Mouse (Mus musculus) midbrain, embryonic 15.5 days (tissue): Measurements from ENCODE around the gene Il1a. TPM values are rescaled to one million over a fixed set of nuclear protein-coding genes. Genes with fewer than 3 reads are reported as not detected.

Experiments
- ATAC-seq: fragments of 200-750 bp; cut with Nextera tagmentation; replicated peaks from 2 replicates; pipeline ENCODE4 v1.8.0; 2017; ENCODE audit warnings: moderate TSS enrichment
- H3K27ac ChIP-seq: fragments of 300-500 bp; sonication (generic); 2 replicates; pipeline ENCODE4 v1.5.1; 2015; ENCODE audit warnings: mild to moderate bottlenecking, inconsistent platforms
- H3K27me3 ChIP-seq: fragments of 300-500 bp; sonication (generic); replicated peaks from 2 replicates; pipeline ENCODE4 v1.6.1; 2015; ENCODE audit warnings: inconsistent platforms
- H3K36me3 ChIP-seq: fragments of 300-500 bp; sonication (generic); replicated peaks from 2 replicates; pipeline ENCODE4 v1.6.1; 2015; ENCODE audit warnings: inconsistent platforms
- H3K4me1 ChIP-seq: fragments of 300-500 bp; sonication (generic); 2 replicates; pipeline ENCODE4 v1.6.1; 2015; ENCODE audit warnings: inconsistent platforms
- H3K4me2 ChIP-seq: fragments of 300-500 bp; sonication (generic); 2 replicates; pipeline ENCODE4 v1.6.1; 2015; ENCODE audit warnings: inconsistent platforms, mild to moderate bottlenecking, moderate library complexity
- H3K4me3 ChIP-seq: fragments of 300-500 bp; sonication (generic); 2 replicates; pipeline ENCODE4 v1.5.1; 2015; ENCODE audit warnings: mild to moderate bottlenecking, inconsistent platforms
- H3K9ac ChIP-seq: fragments of 300-500 bp; sonication (generic); 2 replicates; pipeline ENCODE4 v1.6.1; 2015; ENCODE audit warnings: mild to moderate bottlenecking, inconsistent platforms
- H3K9me3 ChIP-seq: fragments of 300-500 bp; sonication (generic); 2 replicates; pipeline ENCODE4 v1.6.1; 2016; ENCODE audit warnings: inconsistent platforms
- WGBS: fragments of 180-500 bp; shearing (Covaris S2); methylation state at CpG from one replicate; pipeline ENCODE4 v1.1.7; 2015; ENCODE audit warnings: mixed read lengths; 5-methylcytosine and 5-hydroxymethylcytosine counted together
- polyA plus RNA-seq: library from polyadenylated mRNA; unstranded; fragments of >200 nt; fragmentation: Nextera tagmentation; extraction: Ambion mirVana; gene quantifications from 2 replicates; pipeline ENCODE4 v1.2.1, GENCODE M21; 2015

Il1a gene
- polyA plus RNA-seq, result 0.13 and 0.29 TPM in 2 replicates

DNA sequence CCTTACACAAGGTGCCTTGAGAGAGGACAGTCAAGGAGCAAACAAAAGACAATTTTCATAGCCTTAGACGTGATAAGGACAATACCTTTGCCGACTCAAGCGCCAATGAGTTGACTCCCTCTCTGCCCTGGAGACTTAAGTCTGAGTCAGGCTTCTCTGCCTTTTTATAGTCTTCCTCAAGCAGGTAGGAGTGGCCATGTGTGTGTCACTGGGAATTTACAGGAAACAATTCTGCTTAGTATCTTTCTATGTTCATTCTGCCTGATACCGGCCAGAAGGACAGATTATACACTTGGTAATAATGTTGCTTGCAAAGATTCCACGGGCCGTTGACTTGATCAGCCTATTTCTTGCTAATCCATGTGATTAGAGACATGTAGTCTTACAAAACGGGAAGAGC is at the start of gene Il1a:
Il1a (minus strand) TSS at position 137 of the 400 bp plus-strand sequence.
- Histone ChIP-seq H3K4me1 (no peaks in the 10 kb centered on the region), H3K4me2 (no peak within 1 kb of the TSS), H3K9me3 (no peaks in the 10 kb centered on the region), H3K27me3 (no peaks in the 10 kb centered on the region), H3K36me3 (no peaks in the 10 kb centered on the region), H3K27ac (no peak within 1 kb of the TSS), H3K4me3 (no peak within 1 kb of the TSS), H3K9ac (no peak within 1 kb of the TSS)
- 84% methylated on average over 7 of the region's 7 CpGs for WGBS
- no peak for ATAC-seq

GRCm38 (mm10) chr2:129338138-129338621 is 28.4 kb upstream of the Il1a start:
- Histone ChIP-seq H3K27ac (no peak overlapping the region), H3K27me3 (no peaks in the 10 kb centered on the region), H3K4me2 (no peak overlapping the region), H3K9me3 (no peaks in the 10 kb centered on the region), H3K9ac (no peak overlapping the region), H3K4me1 (no peaks in the 10 kb centered on the region), H3K4me3 (no peak overlapping the region), H3K36me3 (no peaks in the 10 kb centered on the region)
- WGBS, result 74% methylated on average over 6 of the region's 6 CpGs
- ATAC-seq, result no peak

GRCm38 (mm10) chr2:129333471-129333870 is 23.7 kb upstream of the Il1a start:
- no peak for ATAC-seq
- Histone ChIP-seq H3K4me1 (no peaks in the 10 kb centered on the region), H3K36me3 (no peaks in the 10 kb centered on the region), H3K27ac (no peak overlapping the region), H3K9me3 (no peaks in the 10 kb centered on the region), H3K4me2 (no peak overlapping the region), H3K4me3 (no peak overlapping the region), H3K9ac (no peak overlapping the region), H3K27me3 (no peaks in the 10 kb centered on the region)
- 54% methylated on average over 4 of the region's 4 CpGs for WGBS

DNA sequence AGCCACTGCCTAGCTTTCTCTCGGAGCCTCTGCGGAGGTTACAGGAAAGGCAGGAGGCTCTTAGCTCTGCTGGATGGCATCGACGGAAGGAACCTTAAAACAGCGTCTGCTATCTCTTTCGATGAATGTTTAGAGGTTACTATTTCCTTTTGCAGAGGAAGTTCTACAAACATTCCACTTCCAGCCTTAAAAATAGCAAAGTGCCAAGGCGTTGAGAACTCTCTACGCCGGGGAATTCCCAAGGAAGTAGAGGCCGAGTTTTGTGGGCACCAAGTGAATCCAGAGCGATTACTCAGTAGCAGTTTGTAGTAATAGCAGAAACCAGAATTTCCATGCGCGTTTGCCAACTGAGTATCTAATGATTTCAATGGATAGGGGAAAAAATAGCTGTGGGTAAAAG is 20.8 kb upstream of the Il1a start:
- Histone ChIP-seq H3K9ac (no peak overlapping the region), H3K4me3 (no peak overlapping the region), H3K27ac (no peak overlapping the region), H3K4me2 (no peak overlapping the region), H3K4me1 (no peaks in the 10 kb centered on the region), H3K36me3 (no peaks in the 10 kb centered on the region), H3K9me3 (no peaks in the 10 kb centered on the region), H3K27me3 (no peaks in the 10 kb centered on the region)
- no peak for ATAC-seq
- 91% methylated on average over 13 of the region's 13 CpGs for WGBS

- Histone ChIP-seq H3K9ac (no peak overlapping the region), H3K4me2 (no peak overlapping the region), H3K27me3 (no peaks in the 10 kb centered on the region), H3K4me3 (no peak overlapping the region), H3K9me3 (no peaks in the 10 kb centered on the region), H3K36me3 (no peaks in the 10 kb centered on the region), H3K4me1 (no peaks in the 10 kb centered on the region), H3K27ac (no peak overlapping the region)
- WGBS, result 73% methylated on average over 7 of the region's 7 CpGs
- ATAC-seq, result no peak
These were observed 20.3 kb upstream of the Il1a start for GRCm38 (mm10) chr2:129330024-129330423.

DNA sequence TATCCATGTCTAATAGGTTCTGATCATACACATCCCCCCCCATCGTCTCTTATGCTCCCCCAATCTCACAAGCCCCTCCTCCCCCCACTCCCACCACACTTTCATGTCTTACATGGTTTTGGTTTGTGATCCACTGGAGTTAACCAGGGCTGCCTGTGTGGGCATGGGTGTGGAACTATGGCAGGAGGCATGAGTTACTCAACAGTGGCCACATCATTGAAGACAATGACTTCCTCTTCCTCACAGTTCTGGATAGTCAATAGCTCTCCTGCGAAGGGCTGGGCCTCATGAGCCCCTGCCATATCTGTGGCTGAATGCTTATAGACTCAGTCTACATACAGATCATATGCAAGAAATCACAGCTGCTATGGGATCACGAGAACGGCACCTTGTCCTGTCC is 18.5 kb upstream of the Il1a start:
- no peaks in the 10 kb centered on the region for H3K9me3 ChIP-seq
- no peak for ATAC-seq
- H3K4me3 ChIP-seq, result no peak overlapping the region
- H3K36me3 ChIP-seq, result no peaks in the 10 kb centered on the region
- no peak overlapping the region for H3K9ac ChIP-seq
- no peaks in the 10 kb centered on the region for H3K27me3 ChIP-seq
- H3K27ac ChIP-seq, result no peak overlapping the region
- H3K4me1 ChIP-seq, result no peaks in the 10 kb centered on the region
- 88% methylated on average over 4 of the region's 4 CpGs for WGBS
- H3K4me2 ChIP-seq, result no peak overlapping the region

- WGBS, result 84% methylated on average over 3 of the region's 3 CpGs
- H3K4me2 ChIP-seq, result no peak overlapping the region
- H3K9me3 ChIP-seq, result no peaks in the 10 kb centered on the region
- no peak overlapping the region for H3K27ac ChIP-seq
- H3K9ac ChIP-seq, result no peak overlapping the region
- H3K27me3 ChIP-seq, result no peaks in the 10 kb centered on the region
- H3K4me1 ChIP-seq, result no peaks in the 10 kb centered on the region
- no peak overlapping the region for H3K4me3 ChIP-seq
- no peak for ATAC-seq
- H3K36me3 ChIP-seq, result no peaks in the 10 kb centered on the region
These were observed 14.4 kb upstream of the Il1a start for GRCm38 (mm10) chr2:129324216-129324615.

GRCm38 (mm10) chr2:129322117-129322635 is 12.4 kb upstream of the Il1a start:
- no peaks in the 10 kb centered on the region for H3K4me1 ChIP-seq
- H3K36me3 ChIP-seq, result no peaks in the 10 kb centered on the region
- H3K27ac ChIP-seq, result no peak overlapping the region
- WGBS, result 76% methylated on average over 1 of the region's 1 CpGs
- H3K4me3 ChIP-seq, result no peak overlapping the region
- ATAC-seq, result no peak
- H3K9ac ChIP-seq, result no peak overlapping the region
- no peaks in the 10 kb centered on the region for H3K9me3 ChIP-seq
- H3K4me2 ChIP-seq, result no peak overlapping the region
- no peaks in the 10 kb centered on the region for H3K27me3 ChIP-seq

- no peaks in the 10 kb centered on the region for H3K9me3 ChIP-seq
- WGBS, result 80% methylated on average over 8 of the region's 8 CpGs
- no peak for ATAC-seq
These were observed 10.3 kb upstream of the Il1a start for GRCm38 (mm10) chr2:129320033-129320605.

GRCm38 (mm10) chr2:129315831-129316230 is 6.1 kb upstream of the Il1a start:
- no peak overlapping the region for H3K4me3 ChIP-seq
- H3K9ac ChIP-seq, result no peak overlapping the region
- 85% methylated on average over 4 of the region's 4 CpGs for WGBS
- no peaks in the 10 kb centered on the region for H3K9me3 ChIP-seq
- no peaks in the 10 kb centered on the region for H3K4me1 ChIP-seq
- no peaks in the 10 kb centered on the region for H3K36me3 ChIP-seq
- H3K27me3 ChIP-seq, result no peaks in the 10 kb centered on the region
- ATAC-seq, result no peak
- no peak overlapping the region for H3K27ac ChIP-seq
- no peak overlapping the region for H3K4me2 ChIP-seq

More at GRCm38 (mm10) chr2:129320033-129320605, 10.3 kb upstream of the Il1a start:
- Histone ChIP-seq H3K27ac (no peak overlapping the region), H3K4me1 (no peaks in the 10 kb centered on the region), H3K4me2 (no peak overlapping the region), H3K9ac (no peak overlapping the region), H3K27me3 (no peaks in the 10 kb centered on the region), H3K36me3 (no peaks in the 10 kb centered on the region), H3K4me3 (no peak overlapping the region)

DNA sequence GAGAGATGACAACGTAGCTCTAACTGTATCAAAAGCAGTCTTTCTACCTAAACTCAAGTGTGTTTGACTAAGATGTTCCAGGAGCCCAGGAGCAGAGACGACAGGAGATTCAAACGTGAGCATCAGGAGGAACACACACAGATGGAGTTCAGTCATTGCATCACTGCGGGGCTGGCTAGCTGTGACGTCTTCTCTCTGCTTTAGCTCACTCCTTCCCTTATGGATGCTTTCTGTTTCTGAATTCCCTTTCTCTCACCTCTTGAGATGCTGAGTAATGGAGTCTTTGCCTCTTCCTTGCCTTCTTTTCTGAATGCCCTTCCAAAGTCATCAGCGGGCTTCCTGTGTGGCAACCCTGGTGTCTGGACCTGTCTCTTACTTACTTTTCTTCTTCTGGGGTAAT is 5.1 kb upstream of the Il1a start:
- Histone ChIP-seq H3K4me1 (no peaks in the 10 kb centered on the region), H3K4me2 (no peak overlapping the region), H3K9me3 (no peaks in the 10 kb centered on the region), H3K4me3 (no peak overlapping the region), H3K9ac (no peak overlapping the region), H3K27me3 (no peaks in the 10 kb centered on the region), H3K27ac (no peak overlapping the region), H3K36me3 (no peaks in the 10 kb centered on the region)
- ATAC-seq, result no peak
- WGBS, result 80% methylated on average over 6 of the region's 6 CpGs

- Histone ChIP-seq H3K36me3 (no peaks in the 10 kb centered on the region), H3K27me3 (no peaks in the 10 kb centered on the region), H3K9me3 (no peaks in the 10 kb centered on the region), H3K4me2 (no peak overlapping the region), H3K9ac (no peak overlapping the region), H3K4me3 (no peak overlapping the region), H3K27ac (no peak overlapping the region), H3K4me1 (no peaks in the 10 kb centered on the region)
- no peak for ATAC-seq
- WGBS, result 97% methylated on average over 1 of the region's 1 CpGs
These were observed 4.2 kb upstream of the Il1a start for GRCm38 (mm10) chr2:129313934-129314333.

- no peak overlapping the region for H3K4me3 ChIP-seq
- no peak overlapping the region for H3K4me2 ChIP-seq
- 80% methylated on average over 4 of the region's 4 CpGs for WGBS
- H3K36me3 ChIP-seq, result no peaks in the 10 kb centered on the region
- H3K27me3 ChIP-seq, result no peaks in the 10 kb centered on the region
- H3K4me1 ChIP-seq, result no peaks in the 10 kb centered on the region
- no peak for ATAC-seq
- H3K9me3 ChIP-seq, result no peaks in the 10 kb centered on the region
- H3K27ac ChIP-seq, result no peak overlapping the region
- no peak overlapping the region for H3K9ac ChIP-seq
These were observed 3.8 kb downstream of the Il1a start for GRCm38 (mm10) chr2:129306020-129306419.
